Mouse (Mus musculus): ENCODE data around the gene Usp3. TPM values are rescaled to one million over a fixed set of nuclear protein-coding genes. Genes with fewer than 3 reads are reported as not detected.

Usp3 gene
- polyA plus RNA-seq, 1 experiment from 2014 or later = 106 TPM

DNA sequence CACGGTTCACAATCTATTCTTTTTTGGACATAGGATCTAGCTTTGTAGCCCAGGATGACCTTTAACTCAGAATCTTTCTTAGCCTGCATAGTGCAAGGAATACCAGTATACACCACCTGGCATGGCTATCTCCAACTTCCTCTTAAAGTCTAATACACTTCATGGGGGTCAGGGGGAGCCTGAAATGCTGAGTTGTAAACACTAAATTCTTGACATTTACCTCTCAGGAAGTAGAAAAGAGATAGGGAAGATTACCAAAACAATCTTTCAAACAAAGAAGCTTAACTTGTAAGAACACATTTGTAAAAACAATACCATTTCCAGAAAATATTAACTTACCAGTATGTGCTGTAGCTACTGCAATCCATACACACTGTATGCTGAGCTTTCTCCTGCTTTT is 30.7 kb downstream of the Usp3 start:
- ATAC-seq (ENCODE audit: insufficient read depth, low FRiP score, low TSS enrichment) (no peak), DNase-seq (ENCODE audit: low spot score) (no peak)
- Histone ChIP-seq H3K36me3 (ENCODE audit: control insufficient read depth, insufficient read depth, low read length) (no peaks in the 10 kb centered on the region), H3K27ac (ENCODE audit: low read depth, low read length) (no peak overlapping the region), H3K9ac (ENCODE audit: low read length) (no peak overlapping the region), H3K4me2 (ENCODE audit: low read depth) (no peak overlapping the region), H3K27me3 (ENCODE audit: control insufficient read depth, insufficient read depth, low read length) (no peaks in the 10 kb centered on the region), H3K4me1 (ENCODE audit: control insufficient read depth, insufficient read depth, low read length) (no peaks in the 10 kb centered on the region), H3K4me3 (ENCODE audit: low read depth, low read length) (no peak overlapping the region), H3K9me3 (ENCODE audit: control insufficient read depth, low read length) (no peaks in the 10 kb centered on the region)
- WGBS = 91% methylated on average over 1 of the region's 1 CpGs

- Histone ChIP-seq H3K27ac (ENCODE audit: low read depth, low read length) (no peak overlapping the region), H3K4me1 (ENCODE audit: control insufficient read depth, insufficient read depth, low read length) (no peaks in the 10 kb centered on the region), H3K9me3 (ENCODE audit: control insufficient read depth, low read length) (no peaks in the 10 kb centered on the region), H3K9ac (ENCODE audit: low read length) (no peak overlapping the region), H3K4me3 (ENCODE audit: low read depth, low read length) (no peak overlapping the region), H3K36me3 (ENCODE audit: control insufficient read depth, insufficient read depth, low read length) (no peaks in the 10 kb centered on the region), H3K4me2 (ENCODE audit: low read depth) (no peak overlapping the region), H3K27me3 (ENCODE audit: control insufficient read depth, insufficient read depth, low read length) (no peaks in the 10 kb centered on the region)
- 90% methylated on average over 2 of the region's 2 CpGs for WGBS
- DNase-seq (ENCODE audit: low spot score) (no peak), ATAC-seq (ENCODE audit: insufficient read depth, low FRiP score, low TSS enrichment) (no peak)
Measured at GRCm38 (mm10) chr9:66561496-66561895, 31.4 kb downstream of the Usp3 start.

GRCm38 (mm10) chr9:66560728-66561127 is 32.2 kb downstream of the Usp3 start:
- 86% methylated on average over 1 of the region's 1 CpGs for WGBS
- no peak for ATAC-seq (ENCODE audit: insufficient read depth, low FRiP score, low TSS enrichment)
- H3K27me3 ChIP-seq (ENCODE audit: control insufficient read depth, insufficient read depth, low read length) = no peaks in the 10 kb centered on the region
- H3K4me1 ChIP-seq (ENCODE audit: control insufficient read depth, insufficient read depth, low read length) = no peaks in the 10 kb centered on the region
- DNase-seq (ENCODE audit: low spot score) = no peak
- no peaks in the 10 kb centered on the region for H3K36me3 ChIP-seq (ENCODE audit: control insufficient read depth, insufficient read depth, low read length)
- no peaks in the 10 kb centered on the region for H3K9me3 ChIP-seq (ENCODE audit: control insufficient read depth, low read length)
- H3K9ac ChIP-seq (ENCODE audit: low read length) = no peak overlapping the region
- H3K27ac ChIP-seq (ENCODE audit: low read depth, low read length) = no peak overlapping the region
- H3K4me2 ChIP-seq (ENCODE audit: low read depth) = no peak overlapping the region
- no peak overlapping the region for H3K4me3 ChIP-seq (ENCODE audit: low read depth, low read length)

DNA sequence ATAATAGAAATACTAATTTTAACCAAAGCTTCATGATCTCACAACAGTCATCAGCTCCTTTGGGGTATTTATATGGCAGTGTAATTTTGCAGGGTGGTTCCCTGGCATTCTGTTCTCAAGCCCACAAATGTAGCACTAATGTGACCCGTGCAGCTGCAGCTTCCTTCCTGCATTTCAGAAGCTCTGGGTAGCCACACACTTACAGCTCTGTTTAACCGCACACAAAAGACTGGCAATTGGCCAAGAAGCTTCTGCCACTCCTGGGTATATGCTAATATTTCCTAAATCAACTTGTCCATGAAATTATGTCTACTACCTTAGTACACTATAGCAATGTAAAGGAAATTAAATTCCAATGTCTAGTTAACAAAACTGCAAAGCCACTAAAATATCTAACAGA is 32.6 kb downstream of the Usp3 start:
- Histone ChIP-seq H3K4me1 (ENCODE audit: control insufficient read depth, insufficient read depth, low read length) (no peaks in the 10 kb centered on the region), H3K27ac (ENCODE audit: low read depth, low read length) (no peak overlapping the region), H3K9ac (ENCODE audit: low read length) (no peak overlapping the region), H3K36me3 (ENCODE audit: control insufficient read depth, insufficient read depth, low read length) (no peaks in the 10 kb centered on the region), H3K4me3 (ENCODE audit: low read depth, low read length) (no peak overlapping the region), H3K4me2 (ENCODE audit: low read depth) (no peak overlapping the region), H3K27me3 (ENCODE audit: control insufficient read depth, insufficient read depth, low read length) (no peaks in the 10 kb centered on the region), H3K9me3 (ENCODE audit: control insufficient read depth, low read length) (no peaks in the 10 kb centered on the region)
- WGBS = 59% methylated on average over 2 of the region's 2 CpGs
- peak; percentile 22 for DNase-seq (ENCODE audit: low spot score)
- ATAC-seq (ENCODE audit: insufficient read depth, low FRiP score, low TSS enrichment) = no peak

- ATAC-seq (ENCODE audit: insufficient read depth, low FRiP score, low TSS enrichment) (no peak), DNase-seq (ENCODE audit: low spot score) (no peak)
- no peaks in the 10 kb centered on the region for H3K9me3 ChIP-seq (ENCODE audit: control insufficient read depth, low read length)
- H3K36me3 ChIP-seq (ENCODE audit: control insufficient read depth, insufficient read depth, low read length) = no peaks in the 10 kb centered on the region
- H3K4me3 ChIP-seq (ENCODE audit: low read depth, low read length) = no peak overlapping the region
- no peak overlapping the region for H3K9ac ChIP-seq (ENCODE audit: low read length)
- WGBS = 97% methylated on average over 4 of the region's 4 CpGs
- no peaks in the 10 kb centered on the region for H3K27me3 ChIP-seq (ENCODE audit: control insufficient read depth, insufficient read depth, low read length)
- no peak overlapping the region for H3K4me2 ChIP-seq (ENCODE audit: low read depth)
- no peaks in the 10 kb centered on the region for H3K4me1 ChIP-seq (ENCODE audit: control insufficient read depth, insufficient read depth, low read length)
- H3K27ac ChIP-seq (ENCODE audit: low read depth, low read length) = no peak overlapping the region
Measured at GRCm38 (mm10) chr9:66558971-66559370, 34.0 kb downstream of the Usp3 start.

GRCm38 (mm10) chr9:66542785-66543184 is 50.2 kb downstream of the Usp3 start:
- Histone ChIP-seq H3K4me1 (ENCODE audit: control insufficient read depth, insufficient read depth, low read length) (no peaks in the 10 kb centered on the region), H3K36me3 (ENCODE audit: control insufficient read depth, insufficient read depth, low read length) (peaks cover 12% of the 10 kb centered on the region), H3K27ac (ENCODE audit: low read depth, low read length) (no peak overlapping the region)

DNA sequence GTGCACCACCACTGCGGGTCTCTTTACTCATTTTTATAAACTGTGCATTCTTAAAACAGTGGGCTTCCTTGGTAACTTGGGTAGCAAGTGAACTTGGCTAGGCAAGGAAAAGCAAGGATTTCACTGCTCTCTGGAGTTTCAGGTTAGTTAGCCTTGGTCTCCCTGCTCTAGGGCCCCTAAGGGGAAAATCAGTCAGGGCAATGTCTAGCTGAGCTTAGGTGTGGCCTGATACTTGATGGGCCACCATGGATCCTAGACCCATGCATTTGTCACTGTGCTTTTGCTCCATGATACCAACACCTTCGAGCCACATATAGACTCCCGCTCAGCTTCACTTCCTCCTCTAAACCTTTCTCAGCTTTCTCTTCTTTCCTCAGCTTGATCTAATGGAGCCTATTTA is 71.3 kb downstream of the Usp3 start:
- no peak overlapping the region for H3K27ac ChIP-seq (ENCODE audit: low read depth, low read length)
- no peaks in the 10 kb centered on the region for H3K9me3 ChIP-seq (ENCODE audit: control insufficient read depth, low read length)
- H3K4me1 ChIP-seq (ENCODE audit: control insufficient read depth, insufficient read depth, low read length) = no peaks in the 10 kb centered on the region
- peaks cover 11% of the 10 kb centered on the region for H3K36me3 ChIP-seq (ENCODE audit: control insufficient read depth, insufficient read depth, low read length)
- H3K4me2 ChIP-seq (ENCODE audit: low read depth) = no peak overlapping the region
- DNase-seq (ENCODE audit: low spot score) (no peak), ATAC-seq (ENCODE audit: insufficient read depth, low FRiP score, low TSS enrichment) (no peak)
- no peak overlapping the region for H3K4me3 ChIP-seq (ENCODE audit: low read depth, low read length)
- 94% methylated on average over 3 of the region's 3 CpGs for WGBS
- H3K27me3 ChIP-seq (ENCODE audit: control insufficient read depth, insufficient read depth, low read length) = no peaks in the 10 kb centered on the region
- no peak overlapping the region for H3K9ac ChIP-seq (ENCODE audit: low read length)

More at GRCm38 (mm10) chr9:66542785-66543184, 50.2 kb downstream of the Usp3 start:
- DNase-seq (ENCODE audit: low spot score) (no peak), ATAC-seq (ENCODE audit: insufficient read depth, low FRiP score, low TSS enrichment) (no peak)
- no peak overlapping the region for H3K9ac ChIP-seq (ENCODE audit: low read length)
- no peak overlapping the region for H3K4me3 ChIP-seq (ENCODE audit: low read depth, low read length)
- no peak overlapping the region for H3K4me2 ChIP-seq (ENCODE audit: low read depth)
- WGBS = 88% methylated on average over 4 of the region's 4 CpGs
- no peaks in the 10 kb centered on the region for H3K27me3 ChIP-seq (ENCODE audit: control insufficient read depth, insufficient read depth, low read length)
- no peaks in the 10 kb centered on the region for H3K9me3 ChIP-seq (ENCODE audit: control insufficient read depth, low read length)

- DNase-seq (ENCODE audit: low spot score) = no peak
- no peak overlapping the region for H3K4me3 ChIP-seq (ENCODE audit: low read depth, low read length)
- H3K9me3 ChIP-seq (ENCODE audit: control insufficient read depth, low read length) = no peaks in the 10 kb centered on the region
- no peak overlapping the region for H3K27ac ChIP-seq (ENCODE audit: low read depth, low read length)
- no peak overlapping the region for H3K4me2 ChIP-seq (ENCODE audit: low read depth)
- peaks cover 14% of the 10 kb centered on the region for H3K36me3 ChIP-seq (ENCODE audit: control insufficient read depth, insufficient read depth, low read length)
- no peak for ATAC-seq (ENCODE audit: insufficient read depth, low FRiP score, low TSS enrichment)
- no peaks in the 10 kb centered on the region for H3K27me3 ChIP-seq (ENCODE audit: control insufficient read depth, insufficient read depth, low read length)
- H3K9ac ChIP-seq (ENCODE audit: low read length) = no peak overlapping the region
- H3K4me1 ChIP-seq (ENCODE audit: control insufficient read depth, insufficient read depth, low read length) = no peaks in the 10 kb centered on the region
- 93% methylated on average over 4 of the region's 4 CpGs for WGBS
Measured at GRCm38 (mm10) chr9:66520299-66520698, 72.6 kb downstream of the Usp3 start.

- H3K36me3 ChIP-seq (ENCODE audit: control insufficient read depth, insufficient read depth, low read length) = peaks cover 11% of the 10 kb centered on the region
- H3K4me3 ChIP-seq (ENCODE audit: low read depth, low read length) = no peak overlapping the region
- no peak for DNase-seq (ENCODE audit: low spot score)
- H3K9ac ChIP-seq (ENCODE audit: low read length) = no peak overlapping the region
- no peaks in the 10 kb centered on the region for H3K9me3 ChIP-seq (ENCODE audit: control insufficient read depth, low read length)
- no peaks in the 10 kb centered on the region for H3K27me3 ChIP-seq (ENCODE audit: control insufficient read depth, insufficient read depth, low read length)
- ATAC-seq (ENCODE audit: insufficient read depth, low FRiP score, low TSS enrichment) = no peak
- no peaks in the 10 kb centered on the region for H3K4me1 ChIP-seq (ENCODE audit: control insufficient read depth, insufficient read depth, low read length)
- 88% methylated on average over 5 of the region's 5 CpGs for WGBS
- no peak overlapping the region for H3K27ac ChIP-seq (ENCODE audit: low read depth, low read length)
- no peak overlapping the region for H3K4me2 ChIP-seq (ENCODE audit: low read depth)
Measured at GRCm38 (mm10) chr9:66518901-66519300, 74.0 kb downstream of the Usp3 start.
